1 mouse cellular context compared by ENCODE assay signal in the genomic region with DNA sequence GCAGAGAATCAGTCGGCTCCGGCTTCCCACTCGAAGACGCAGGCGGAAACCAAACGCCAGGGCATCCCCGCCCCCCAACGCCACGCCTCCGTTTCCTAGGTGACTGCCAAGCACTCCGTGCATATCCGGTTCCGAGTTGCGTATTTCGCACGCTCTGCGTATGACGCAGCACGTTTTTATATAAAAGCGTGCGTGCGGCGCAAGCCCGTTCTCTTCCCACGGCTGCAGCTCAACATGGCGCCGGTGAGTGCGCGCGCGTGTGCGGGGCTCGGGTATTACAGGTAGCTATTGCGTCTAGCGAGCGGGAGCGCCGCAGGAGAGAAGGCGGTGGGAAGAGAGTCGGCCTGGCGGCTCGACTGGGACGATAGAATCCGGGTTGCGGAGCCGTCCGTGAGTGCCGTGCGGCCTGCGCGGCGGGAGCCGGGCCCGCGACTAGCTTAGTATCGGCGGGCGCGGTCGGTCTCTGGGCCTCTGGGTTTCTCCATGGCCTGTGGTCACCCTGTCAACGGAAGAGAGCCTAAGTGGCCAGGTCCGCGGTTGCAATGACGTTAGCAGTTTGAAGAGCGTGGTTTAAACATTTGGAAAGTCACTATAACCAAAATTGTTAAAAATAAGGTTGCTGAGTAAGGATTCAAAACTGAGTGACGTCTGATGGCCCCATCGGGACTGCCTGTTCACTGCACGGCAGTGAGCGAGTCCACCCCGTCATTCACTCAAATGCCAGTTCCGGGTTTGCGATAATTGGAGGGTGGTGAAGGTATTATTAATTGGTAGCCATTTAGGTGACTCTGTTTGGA.
TF ChIP-seq lines count a peak whose summit lies in the region.

Gene Rpl22l1, plus strand, starts transcription at position 136 of the 797 bp plus-strand sequence.

TF ChIP-seq in myocyte, 11 proteins besides CTCF, POLR2A, EP300 and RAD21 (continued from another document):
- no peak for TF ChIP-seq TCF3 (IDR thresholded peaks at IDR 0.05; ENCODE audit: insufficient read length, low read depth)
- peak; percentile 96 for TF ChIP-seq POLR2AphosphoS2 (IDR thresholded peaks at IDR 0.05; ENCODE audit: insufficient read length, low read depth)
